Mouse (Mus musculus): ENCODE results near the gene Arhgef18. TPM values are rescaled to one million over a fixed set of nuclear protein-coding genes. Genes with fewer than 3 reads are reported as not detected.

The Arhgef18 gene
- polyA plus RNA-seq, 1 experiment from 2014 or later, result 1.8 TPM

GRCm38 (mm10) chr8:3483546-3483945, 90.7 kb downstream of the Arhgef18 start:
- Histone ChIP-seq H3K4me2 (no peak overlapping the region), H3K36me3 (replicated peaks) (no peaks in the 10 kb centered on the region), H3K9me3 (replicated peaks) (no peaks in the 10 kb centered on the region), H3K4me3 (replicated peaks) (no peak overlapping the region), H3K9ac (no peak overlapping the region), H3K27me3 (peaks cover 9% of the 10 kb centered on the region), H3K27ac (replicated peaks) (no peak overlapping the region), H3K4me1 (replicated peaks) (0 out of 2 replicates have a peak, but pooled peaks cover 6% of the 10 kb centered on the region)
- 28% methylated on average over 7 of the region's 7 CpGs for WGBS (ENCODE audit: insufficient replicate concordance)
- ATAC-seq (ENCODE audit: insufficient read depth), result no peak

GRCm38 (mm10) chr8:3485192-3485591, 92.4 kb downstream of the Arhgef18 start:
- Histone ChIP-seq H3K9me3 (replicated peaks) (no peaks in the 10 kb centered on the region), H3K27me3 (peaks cover 9% of the 10 kb centered on the region), H3K4me2 (no peak overlapping the region), H3K27ac (replicated peaks) (no peak overlapping the region), H3K4me1 (replicated peaks) (0 out of 2 replicates have a peak, but pooled peaks cover 6% of the 10 kb centered on the region), H3K4me3 (replicated peaks) (no peak overlapping the region), H3K9ac (no peak overlapping the region), H3K36me3 (replicated peaks) (no peaks in the 10 kb centered on the region)
- 26% methylated on average over 5 of the region's 5 CpGs for WGBS (ENCODE audit: insufficient replicate concordance)
- ATAC-seq (ENCODE audit: insufficient read depth), result no peak

GRCm38 (mm10) chr8:3492901-3493844, 100.4 kb downstream of the Arhgef18 start, which contains the start of gene Zfp358:
TSS of gene Zfp358 (plus strand) at chr8:3493138.
- under 1% methylated on average over 64 of the region's 64 CpGs for WGBS (ENCODE audit: insufficient replicate concordance)
- peak within 1 kb of the TSS; percentile 70 for H3K4me3 ChIP-seq (replicated peaks)
- peaks cover 16% of the 10 kb centered on the region for H3K27me3 ChIP-seq
- ATAC-seq (ENCODE audit: insufficient read depth), result peak; percentile 67
- peaks cover 28% of the 10 kb centered on the region for H3K4me1 ChIP-seq (replicated peaks)
- H3K9me3 ChIP-seq (replicated peaks), result no peaks in the 10 kb centered on the region
- 0 out of 2 replicates have a peak within 1 kb of the TSS, but pooled peaks have one; percentile 20 for H3K27ac ChIP-seq (replicated peaks)
- H3K9ac ChIP-seq, result peak within 1 kb of the TSS; percentile 71
- H3K4me2 ChIP-seq, result peak within 1 kb of the TSS; percentile 83
- peaks cover 11% of the 10 kb centered on the region for H3K36me3 ChIP-seq (replicated peaks)

DNA sequence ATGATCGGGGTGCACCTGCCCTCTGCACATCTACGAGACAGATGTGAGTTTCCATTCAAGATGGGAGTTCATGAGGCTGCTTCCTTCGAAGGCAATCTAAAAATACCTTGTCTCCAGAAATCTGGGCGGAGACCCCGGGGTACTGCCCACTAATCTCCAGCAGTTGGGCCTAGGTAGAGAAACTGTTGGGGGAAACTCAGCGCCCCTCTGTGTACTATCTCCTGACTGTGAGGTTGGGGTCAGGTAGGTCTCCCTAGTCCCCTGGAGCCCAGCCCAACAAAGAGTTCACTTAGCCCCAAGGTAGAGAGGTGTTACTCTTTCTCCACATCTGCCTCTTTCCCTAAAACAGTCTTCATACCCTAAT, 101.0 kb downstream of the Arhgef18 start:
- H3K4me1 ChIP-seq (replicated peaks), result peaks cover 28% of the 10 kb centered on the region
- WGBS (ENCODE audit: insufficient replicate concordance), result 26% methylated on average over 6 of the region's 6 CpGs
- H3K9me3 ChIP-seq (replicated peaks), result no peaks in the 10 kb centered on the region
- peaks cover 16% of the 10 kb centered on the region for H3K27me3 ChIP-seq
- no peak for ATAC-seq (ENCODE audit: insufficient read depth)
- peaks cover 11% of the 10 kb centered on the region for H3K36me3 ChIP-seq (replicated peaks)
- peak overlapping the region; percentile 70 for H3K4me3 ChIP-seq (replicated peaks)
- H3K9ac ChIP-seq, result peak overlapping the region; percentile 71
- no peak overlapping the region for H3K27ac ChIP-seq (replicated peaks)
- peak overlapping the region; percentile 83 for H3K4me2 ChIP-seq

- ATAC-seq (ENCODE audit: insufficient read depth), result no peak
- no peak overlapping the region for H3K27ac ChIP-seq (replicated peaks)
- peaks cover 41% of the 10 kb centered on the region for H3K4me1 ChIP-seq (replicated peaks)
- WGBS (ENCODE audit: insufficient replicate concordance), result 86% methylated on average over 44 of the region's 44 CpGs
- H3K36me3 ChIP-seq (replicated peaks), result peaks cover 11% of the 10 kb centered on the region
- H3K4me2 ChIP-seq, result no peak overlapping the region
- H3K9ac ChIP-seq, result no peak overlapping the region
- H3K4me3 ChIP-seq (replicated peaks), result no peak overlapping the region
- H3K9me3 ChIP-seq (replicated peaks), result no peaks in the 10 kb centered on the region
- peaks cover 16% of the 10 kb centered on the region for H3K27me3 ChIP-seq
Observed at GRCm38 (mm10) chr8:3495578-3496427, 103.0 kb downstream of the Arhgef18 start.

DNA sequence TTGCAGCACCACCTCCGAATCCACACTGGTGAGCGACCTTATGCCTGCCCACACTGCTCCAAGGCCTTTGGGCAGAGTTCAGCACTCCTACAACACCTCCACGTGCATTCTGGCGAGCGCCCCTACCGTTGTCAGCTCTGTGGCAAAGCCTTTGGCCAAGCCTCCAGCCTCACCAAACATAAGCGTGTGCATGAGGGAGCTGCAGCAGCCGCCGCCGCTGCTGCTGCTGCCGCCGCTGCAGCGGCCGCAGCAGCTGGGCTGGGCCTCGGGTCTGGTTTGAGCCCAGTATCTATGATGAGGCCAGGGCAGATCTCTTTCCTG, 103.6 kb downstream of the Arhgef18 start:
- ATAC-seq (ENCODE audit: insufficient read depth), result no peak
- Histone ChIP-seq H3K4me3 (replicated peaks) (no peak overlapping the region), H3K27ac (replicated peaks) (no peak overlapping the region), H3K4me1 (replicated peaks) (peaks cover 47% of the 10 kb centered on the region), H3K27me3 (peaks cover 16% of the 10 kb centered on the region), H3K4me2 (no peak overlapping the region), H3K9me3 (replicated peaks) (no peaks in the 10 kb centered on the region), H3K9ac (no peak overlapping the region), H3K36me3 (replicated peaks) (peaks cover 11% of the 10 kb centered on the region)
- 82% methylated on average over 15 of the region's 15 CpGs for WGBS (ENCODE audit: insufficient replicate concordance)

DNA sequence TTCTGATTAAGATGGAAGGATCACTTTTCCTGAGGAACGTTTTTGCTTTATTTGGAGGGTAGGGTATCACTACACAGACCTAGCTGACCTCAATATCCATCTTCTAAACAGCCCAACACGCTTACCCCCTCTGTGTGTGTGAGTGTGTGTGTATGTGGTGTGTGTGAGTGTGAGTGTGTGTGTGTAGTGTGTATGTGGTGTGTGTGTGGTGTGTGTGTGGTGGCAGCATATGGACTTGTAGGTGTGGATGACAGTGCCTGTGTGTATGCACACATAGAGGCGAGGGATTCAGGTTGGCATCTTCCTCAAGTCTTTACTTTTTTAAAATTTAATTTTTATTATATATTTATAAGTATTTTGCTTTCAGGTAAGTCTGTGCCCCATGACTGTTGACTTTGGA, 105.8 kb downstream of the Arhgef18 start:
- H3K9ac ChIP-seq, result no peak overlapping the region
- no peak for ATAC-seq (ENCODE audit: insufficient read depth)
- H3K27me3 ChIP-seq, result no peaks in the 10 kb centered on the region
- 77% methylated on average over 3 of the region's 3 CpGs for WGBS (ENCODE audit: insufficient replicate concordance)
- H3K4me2 ChIP-seq, result no peak overlapping the region
- H3K9me3 ChIP-seq (replicated peaks), result no peaks in the 10 kb centered on the region
- no peak overlapping the region for H3K4me3 ChIP-seq (replicated peaks)
- peaks cover 46% of the 10 kb centered on the region for H3K4me1 ChIP-seq (replicated peaks)
- H3K27ac ChIP-seq (replicated peaks), result no peak overlapping the region
- peaks cover 11% of the 10 kb centered on the region for H3K36me3 ChIP-seq (replicated peaks)

GRCm38 (mm10) chr8:3499751-3500150, 106.9 kb downstream of the Arhgef18 start:
- no peaks in the 10 kb centered on the region for H3K9me3 ChIP-seq (replicated peaks)
- no peaks in the 10 kb centered on the region for H3K27me3 ChIP-seq
- H3K27ac ChIP-seq (replicated peaks), result peak overlapping the region; percentile 89
- peak overlapping the region; percentile 84 for H3K9ac ChIP-seq
- peak; percentile 40 for ATAC-seq (ENCODE audit: insufficient read depth)
- H3K4me3 ChIP-seq (replicated peaks), result peak overlapping the region; percentile 90
- WGBS (ENCODE audit: insufficient replicate concordance), result 4% methylated on average over 8 of the region's 8 CpGs
- peaks cover 11% of the 10 kb centered on the region for H3K36me3 ChIP-seq (replicated peaks)
- peaks cover 35% of the 10 kb centered on the region for H3K4me1 ChIP-seq (replicated peaks)
- H3K4me2 ChIP-seq, result peak overlapping the region; percentile 96

- H3K4me2 ChIP-seq, result peak within 1 kb of the TSS; percentile 96
- H3K9ac ChIP-seq, result peak within 1 kb of the TSS; percentile 84
- H3K4me1 ChIP-seq (replicated peaks), result peaks cover 35% of the 10 kb centered on the region
- peak within 1 kb of the TSS; percentile 90 for H3K4me3 ChIP-seq (replicated peaks)
- no peaks in the 10 kb centered on the region for H3K9me3 ChIP-seq (replicated peaks)
- ATAC-seq (ENCODE audit: insufficient read depth), result peak; percentile 91
- H3K27me3 ChIP-seq, result no peaks in the 10 kb centered on the region
- peak within 1 kb of the TSS; percentile 89 for H3K27ac ChIP-seq (replicated peaks)
- peaks cover 10% of the 10 kb centered on the region for H3K36me3 ChIP-seq (replicated peaks)
- under 1% methylated on average over 70 of the region's 70 CpGs for WGBS (ENCODE audit: insufficient replicate concordance)
Observed at GRCm38 (mm10) chr8:3500235-3501090, 107.7 kb downstream of the Arhgef18 start, which contains the start of gene Mcoln1. TSS of gene Mcoln1 (plus strand) at chr8:3500457.

- Histone ChIP-seq H3K4me2 (no peak overlapping the region), H3K4me1 (replicated peaks) (peaks cover 31% of the 10 kb centered on the region), H3K4me3 (replicated peaks) (no peak overlapping the region), H3K27me3 (no peaks in the 10 kb centered on the region), H3K9ac (no peak overlapping the region), H3K36me3 (replicated peaks) (peaks cover 15% of the 10 kb centered on the region), H3K9me3 (replicated peaks) (no peaks in the 10 kb centered on the region), H3K27ac (replicated peaks) (0 out of 2 replicates have a peak overlapping the region, but pooled peaks have one; percentile 24)
- 55% methylated on average over 4 of the region's 4 CpGs for WGBS (ENCODE audit: insufficient replicate concordance)
- ATAC-seq (ENCODE audit: insufficient read depth), result no peak
Observed at GRCm38 (mm10) chr8:3502217-3502616, 109.4 kb downstream of the Arhgef18 start.

All from liver, embryonic 15.5 days (tissue).